Mouse (Mus musculus): Measurements from ENCODE around the gene Ccdc81. TPM values are rescaled to one million over a fixed set of nuclear protein-coding genes. Genes with fewer than 3 reads are reported as not detected.

Ccdc81 gene
- polyA plus RNA-seq, 1 experiment from 2014 or later, result 0.04 TPM

GRCm38 (mm10) chr7:89853131-89853530, 50.3 kb downstream of the Ccdc81 start:
- no peaks in the 10 kb centered on the region for H3K36me3 ChIP-seq (ENCODE audit: control insufficient read depth, insufficient read depth, low read length)
- H3K9ac ChIP-seq (ENCODE audit: low read length), result no peak overlapping the region
- no peaks in the 10 kb centered on the region for H3K27me3 ChIP-seq (ENCODE audit: control insufficient read depth, insufficient read depth, low read length)
- DNase-seq (ENCODE audit: low spot score) (no peak), ATAC-seq (ENCODE audit: low FRiP score, low TSS enrichment) (no peak)
- 76% methylated on average over 5 of the region's 5 CpGs for WGBS
- no peak overlapping the region for H3K4me3 ChIP-seq (ENCODE audit: low read depth, low read length)
- H3K4me2 ChIP-seq (replicated peaks; ENCODE audit: low read depth), result no peak overlapping the region
- no peaks in the 10 kb centered on the region for H3K9me3 ChIP-seq (ENCODE audit: control insufficient read depth, low read length)
- no peaks in the 10 kb centered on the region; the same call in 1 of the 2 replicates for H3K4me1 ChIP-seq (replicated peaks; ENCODE audit: control insufficient read depth, insufficient read depth)
- TF ChIP-seq CTCF (IDR thresholded peaks at IDR 0.05; ENCODE audit: low read depth) (no peak), EP300 (optimal IDR thresholded peaks at IDR 0.05) (no peak)
- H3K27ac ChIP-seq (replicated peaks), result no peak overlapping the region

DNA sequence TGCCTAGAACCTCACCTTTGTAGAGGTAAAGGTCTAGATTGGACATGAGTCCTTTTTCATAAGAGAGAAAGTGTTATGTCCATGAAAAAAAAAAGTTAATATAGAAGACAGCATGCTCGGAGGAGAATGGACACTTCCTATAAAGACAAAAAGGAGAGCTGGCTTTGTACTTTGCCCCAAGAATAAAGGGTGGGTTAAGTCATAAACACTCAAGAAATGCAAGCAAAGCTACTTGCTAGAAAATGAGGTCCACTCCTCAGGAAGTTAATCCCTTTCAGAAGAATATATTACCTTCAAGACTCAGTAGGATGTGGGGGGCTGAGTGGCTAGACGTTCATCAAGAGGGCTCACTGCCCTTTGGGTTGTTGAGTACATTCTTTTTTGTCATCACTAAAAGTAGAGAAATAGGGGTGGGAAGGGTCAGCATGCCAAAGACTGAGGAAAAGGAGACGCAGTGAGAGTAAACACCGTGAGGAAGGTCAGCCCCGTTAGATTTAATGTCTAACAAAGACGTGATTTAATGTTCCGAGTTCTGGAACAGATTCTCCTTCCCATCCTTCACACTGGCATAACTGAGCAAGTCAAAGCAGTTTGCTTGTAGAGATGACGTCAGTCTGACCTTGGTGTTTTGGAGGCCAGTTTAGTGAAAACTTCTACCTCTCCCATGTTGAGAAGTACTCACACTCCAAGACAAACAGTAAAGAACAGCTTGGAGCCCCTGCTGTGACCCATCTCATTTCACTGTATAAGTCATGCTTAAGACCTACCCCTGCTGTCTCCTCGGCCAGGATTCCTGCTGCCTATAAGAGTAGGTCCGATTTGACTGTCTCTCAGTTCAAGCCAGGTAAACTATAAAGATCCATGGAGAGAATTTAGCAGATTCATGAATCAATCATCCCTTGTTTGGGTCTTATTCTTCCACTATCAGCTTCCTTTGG, 51.0 kb downstream of the Ccdc81 start:
- no peak for ATAC-seq (ENCODE audit: low FRiP score, low TSS enrichment)
- H3K4me2 ChIP-seq (replicated peaks; ENCODE audit: low read depth), result no peak overlapping the region
- DNase-seq (ENCODE audit: low spot score), result no peak
- 51% methylated on average over 10 of the region's 10 CpGs for WGBS
- no peaks in the 10 kb centered on the region for H3K27me3 ChIP-seq (ENCODE audit: control insufficient read depth, insufficient read depth, low read length)
- no peak overlapping the region for H3K9ac ChIP-seq (ENCODE audit: low read length)
- no peak overlapping the region for H3K4me3 ChIP-seq (ENCODE audit: low read depth, low read length)
- no peaks in the 10 kb centered on the region; the same call in 1 of the 2 replicates for H3K4me1 ChIP-seq (replicated peaks; ENCODE audit: control insufficient read depth, insufficient read depth)
- no peaks in the 10 kb centered on the region for H3K36me3 ChIP-seq (ENCODE audit: control insufficient read depth, insufficient read depth, low read length)
- no peaks in the 10 kb centered on the region for H3K9me3 ChIP-seq (ENCODE audit: control insufficient read depth, low read length)
- no peak overlapping the region for H3K27ac ChIP-seq (replicated peaks)
- no peak for TF ChIP-seq CTCF (IDR thresholded peaks at IDR 0.05; ENCODE audit: low read depth)
- no peak for TF ChIP-seq EP300 (optimal IDR thresholded peaks at IDR 0.05)

DNA sequence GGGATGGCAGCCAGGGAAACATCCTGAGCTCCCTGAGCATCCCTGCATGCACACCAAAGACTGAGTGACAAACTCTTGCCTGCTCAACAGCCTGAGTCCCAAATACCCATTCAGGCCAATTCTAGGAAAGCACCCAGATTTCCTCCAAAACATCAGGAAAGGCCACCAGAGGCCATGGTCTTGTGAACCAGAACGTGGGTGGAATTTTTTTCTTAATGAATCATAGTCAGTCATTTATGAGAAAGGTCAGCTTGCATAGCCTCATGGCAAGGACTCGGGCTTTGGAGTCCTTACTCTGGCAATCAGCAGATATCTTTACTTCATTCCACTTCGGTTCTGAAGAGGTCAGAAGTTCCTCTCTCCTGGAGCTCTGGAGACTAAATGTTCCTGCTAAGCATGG, 52.9 kb downstream of the Ccdc81 start:
- no peak for ATAC-seq (ENCODE audit: low FRiP score, low TSS enrichment)
- H3K27ac ChIP-seq (replicated peaks), result no peak overlapping the region
- 68% methylated on average over 3 of the region's 3 CpGs for WGBS
- H3K4me1 ChIP-seq (replicated peaks; ENCODE audit: control insufficient read depth, insufficient read depth), result no peaks in the 10 kb centered on the region; the same call in 1 of the 2 replicates
- no peak for DNase-seq (ENCODE audit: low spot score)
- no peak overlapping the region for H3K9ac ChIP-seq (ENCODE audit: low read length)
- no peaks in the 10 kb centered on the region for H3K36me3 ChIP-seq (ENCODE audit: control insufficient read depth, insufficient read depth, low read length)
- H3K4me3 ChIP-seq (ENCODE audit: low read depth, low read length), result no peak overlapping the region
- no peak overlapping the region for H3K4me2 ChIP-seq (replicated peaks; ENCODE audit: low read depth)
- no peaks in the 10 kb centered on the region for H3K27me3 ChIP-seq (ENCODE audit: control insufficient read depth, insufficient read depth, low read length)
- TF ChIP-seq EP300 (optimal IDR thresholded peaks at IDR 0.05) (no peak), CTCF (IDR thresholded peaks at IDR 0.05; ENCODE audit: low read depth) (no peak)
- no peaks in the 10 kb centered on the region for H3K9me3 ChIP-seq (ENCODE audit: control insufficient read depth, low read length)

- Histone ChIP-seq H3K4me2 (replicated peaks; ENCODE audit: low read depth) (no peak overlapping the region), H3K36me3 (ENCODE audit: control insufficient read depth, insufficient read depth, low read length) (no peaks in the 10 kb centered on the region), H3K4me1 (replicated peaks; ENCODE audit: control insufficient read depth, insufficient read depth) (no peaks in the 10 kb centered on the region), H3K4me3 (ENCODE audit: low read depth, low read length) (no peak overlapping the region), H3K9me3 (ENCODE audit: control insufficient read depth, low read length) (no peaks in the 10 kb centered on the region), H3K27ac (replicated peaks) (no peak overlapping the region), H3K9ac (ENCODE audit: low read length) (no peak overlapping the region), H3K27me3 (ENCODE audit: control insufficient read depth, insufficient read depth, low read length) (no peaks in the 10 kb centered on the region)
- no peak for TF ChIP-seq CTCF (IDR thresholded peaks at IDR 0.05; ENCODE audit: low read depth)
- TF ChIP-seq EP300 (optimal IDR thresholded peaks at IDR 0.05), result no peak
- 60% methylated on average over 4 of the region's 4 CpGs for WGBS
- DNase-seq (ENCODE audit: low spot score) (no peak), ATAC-seq (ENCODE audit: low FRiP score, low TSS enrichment) (no peak)
Observed at GRCm38 (mm10) chr7:89845669-89846068, 57.8 kb downstream of the Ccdc81 start.

- H3K27me3 ChIP-seq (ENCODE audit: control insufficient read depth, insufficient read depth, low read length), result no peaks in the 10 kb centered on the region
- no peak overlapping the region for H3K4me2 ChIP-seq (replicated peaks; ENCODE audit: low read depth)
- DNase-seq (ENCODE audit: low spot score) (peak; percentile 63), ATAC-seq (ENCODE audit: low FRiP score, low TSS enrichment) (no peak)
- WGBS, result 33% methylated on average over 6 of the region's 6 CpGs
- TF ChIP-seq EP300 (optimal IDR thresholded peaks at IDR 0.05), result no peak
- peak; percentile 79 for TF ChIP-seq CTCF (IDR thresholded peaks at IDR 0.05; ENCODE audit: low read depth)
- H3K36me3 ChIP-seq (ENCODE audit: control insufficient read depth, insufficient read depth, low read length), result no peaks in the 10 kb centered on the region
- no peak overlapping the region for H3K4me3 ChIP-seq (ENCODE audit: low read depth, low read length)
- no peak overlapping the region for H3K27ac ChIP-seq (replicated peaks)
- H3K9me3 ChIP-seq (ENCODE audit: control insufficient read depth, low read length), result no peaks in the 10 kb centered on the region
- H3K4me1 ChIP-seq (replicated peaks; ENCODE audit: control insufficient read depth, insufficient read depth), result no peaks in the 10 kb centered on the region
- H3K9ac ChIP-seq (ENCODE audit: low read length), result no peak overlapping the region
Observed at GRCm38 (mm10) chr7:89843533-89843932, 59.9 kb downstream of the Ccdc81 start.

DNA sequence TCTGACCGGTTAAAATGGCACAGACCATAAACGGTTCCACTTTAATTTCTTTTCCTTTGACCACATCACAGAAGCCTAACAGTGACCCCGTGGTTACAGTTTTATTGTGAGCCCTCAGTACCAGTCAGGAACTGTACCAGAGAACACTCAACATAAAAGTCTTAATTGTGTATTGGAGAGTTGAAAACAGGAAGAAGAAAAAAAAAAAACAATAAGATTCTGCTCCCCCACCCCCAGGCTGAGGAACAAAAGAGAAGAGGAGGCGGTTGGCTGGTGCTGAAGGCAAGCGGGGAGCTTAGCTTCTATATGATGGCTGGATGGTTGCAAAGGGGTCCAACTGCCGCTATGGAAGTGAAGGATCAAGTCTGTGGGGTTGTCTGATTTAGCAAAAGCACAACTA, 60.3 kb downstream of the Ccdc81 start:
- H3K4me1 ChIP-seq (replicated peaks; ENCODE audit: control insufficient read depth, insufficient read depth), result no peaks in the 10 kb centered on the region
- no peaks in the 10 kb centered on the region for H3K36me3 ChIP-seq (ENCODE audit: control insufficient read depth, insufficient read depth, low read length)
- DNase-seq (ENCODE audit: low spot score), result no peak
- ATAC-seq (ENCODE audit: low FRiP score, low TSS enrichment), result no peak
- 63% methylated on average over 6 of the region's 6 CpGs for WGBS
- no peaks in the 10 kb centered on the region for H3K9me3 ChIP-seq (ENCODE audit: control insufficient read depth, low read length)
- no peak overlapping the region for H3K4me2 ChIP-seq (replicated peaks; ENCODE audit: low read depth)
- H3K27me3 ChIP-seq (ENCODE audit: control insufficient read depth, insufficient read depth, low read length), result no peaks in the 10 kb centered on the region
- no peak overlapping the region for H3K9ac ChIP-seq (ENCODE audit: low read length)
- TF ChIP-seq CTCF (IDR thresholded peaks at IDR 0.05; ENCODE audit: low read depth), result no peak
- no peak for TF ChIP-seq EP300 (optimal IDR thresholded peaks at IDR 0.05)
- H3K27ac ChIP-seq (replicated peaks), result no peak overlapping the region
- no peak overlapping the region for H3K4me3 ChIP-seq (ENCODE audit: low read depth, low read length)
